Mouse (Mus musculus): ENCODE results near the gene Nvl.

Nvl gene

GRCm38 (mm10) chr1:181143950-181144836 lies at the start of gene Nvl, which contains the start of gene Cnih4:
Gene Nvl, minus strand, starts transcription at chr1:181144204.
Gene Cnih4, plus strand, starts transcription at chr1:181144693.
- DNase-seq (ENCODE audit: low spot score in 2 of 2): peak; percentile 80 to 87

- no peak for DNase-seq (ENCODE audit: low spot score in 2 of 2)
Observed at GRCm38 (mm10) chr1:181188925-181189324, 44.9 kb upstream of the Nvl start.

- peak in 1 of 2 experiments; percentile 50 for DNase-seq (ENCODE audit: low spot score in 2 of 2)
Observed at GRCm38 (mm10) chr1:181170210-181170609, 26.2 kb upstream of the Nvl start.

- no peak for DNase-seq (ENCODE audit: low spot score in 2 of 2)
Observed at GRCm38 (mm10) chr1:181168377-181168776, 24.4 kb upstream of the Nvl start.

- no peak for DNase-seq (ENCODE audit: low spot score in 2 of 2)
Observed at GRCm38 (mm10) chr1:181167816-181168215, 23.8 kb upstream of the Nvl start.

- DNase-seq (ENCODE audit: low spot score in 2 of 2): no peak
Observed at GRCm38 (mm10) chr1:181151541-181151940, 7.5 kb upstream of the Nvl start.

- DNase-seq (ENCODE audit: low spot score in 2 of 2): peak; percentile 76 to 83
Observed at GRCm38 (mm10) chr1:181150827-181151534, 7.0 kb upstream of the Nvl start.

- DNase-seq (ENCODE audit: low spot score in 2 of 2): no peak
Observed at GRCm38 (mm10) chr1:181150431-181150826, 6.4 kb upstream of the Nvl start.

- DNase-seq (ENCODE audit: low spot score in 2 of 2): no peak
Observed at GRCm38 (mm10) chr1:181149373-181150017, 5.5 kb upstream of the Nvl start.

- peak in 1 of 2 experiments; percentile 6 for DNase-seq (ENCODE audit: low spot score in 2 of 2)
Observed at GRCm38 (mm10) chr1:181148540-181148939, 4.5 kb upstream of the Nvl start.

GRCm38 (mm10) chr1:181146187-181146586 lies 2.2 kb upstream of the Nvl start:
- no peak for DNase-seq (ENCODE audit: low spot score in 2 of 2)

- no peak for DNase-seq (ENCODE audit: low spot score in 2 of 2)
Observed at GRCm38 (mm10) chr1:181144966-181145365, 962 bp upstream of the Nvl start.

- no peak for DNase-seq (ENCODE audit: low spot score in 2 of 2)
Observed at GRCm38 (mm10) chr1:181143609-181143949, 425 bp downstream of the Nvl start.

- no peak for DNase-seq (ENCODE audit: low spot score in 2 of 2)
Observed at GRCm38 (mm10) chr1:181138730-181139129, 5.3 kb downstream of the Nvl start.

GRCm38 (mm10) chr1:181131915-181132314 lies 12.1 kb downstream of the Nvl start:
- DNase-seq (ENCODE audit: low spot score in 2 of 2): no peak

- no peak for DNase-seq (ENCODE audit: low spot score in 2 of 2)
Observed at GRCm38 (mm10) chr1:181126766-181127165, 17.2 kb downstream of the Nvl start.

- DNase-seq (ENCODE audit: low spot score in 2 of 2): no peak
Observed at GRCm38 (mm10) chr1:181125916-181126315, 18.1 kb downstream of the Nvl start.

- no peak for DNase-seq (ENCODE audit: low spot score in 2 of 2)
Observed at GRCm38 (mm10) chr1:181124145-181124544, 19.9 kb downstream of the Nvl start.

- no peak for DNase-seq (ENCODE audit: low spot score in 2 of 2)
Observed at GRCm38 (mm10) chr1:181117112-181117511, 26.9 kb downstream of the Nvl start.

- DNase-seq (ENCODE audit: low spot score in 2 of 2): no peak
Observed at GRCm38 (mm10) chr1:181090048-181090447, 54.0 kb downstream of the Nvl start.

GRCm38 (mm10) chr1:181084021-181084420 lies 60.0 kb downstream of the Nvl start:
- DNase-seq (ENCODE audit: low spot score in 2 of 2): no peak

GRCm38 (mm10) chr1:181073075-181073474 lies 70.9 kb downstream of the Nvl start:
- no peak for DNase-seq (ENCODE audit: low spot score in 2 of 2)

All from natural killer cell, adult 2 months (primary cell).